Mouse (Mus musculus) cerebellum, adult (tissue): ENCODE measurements at regions not wholly inside any gene's neighbourhood (a gene's known extent, or its start where the extent isn't known, plus 50 kb on each side); places are given as distances from the start of the nearest gene placed in this dataset.
"Not testable (repeated sequence)": the region's sequence is repeated elsewhere in the genome, so short reads cannot be mapped to it uniquely, and the experiment has no call there.

ENCODE experiments used
- ATAC-seq: cut with Nextera tagmentation; 2 replicates; pipeline ENCODE4 v1.9.2; 2017; ENCODE audit warnings: mild to moderate bottlenecking, moderate library complexity, mixed read lengths; ENCODE audit not compliant: insufficient number of reproducible peaks, low FRiP score, low TSS enrichment

DNA sequence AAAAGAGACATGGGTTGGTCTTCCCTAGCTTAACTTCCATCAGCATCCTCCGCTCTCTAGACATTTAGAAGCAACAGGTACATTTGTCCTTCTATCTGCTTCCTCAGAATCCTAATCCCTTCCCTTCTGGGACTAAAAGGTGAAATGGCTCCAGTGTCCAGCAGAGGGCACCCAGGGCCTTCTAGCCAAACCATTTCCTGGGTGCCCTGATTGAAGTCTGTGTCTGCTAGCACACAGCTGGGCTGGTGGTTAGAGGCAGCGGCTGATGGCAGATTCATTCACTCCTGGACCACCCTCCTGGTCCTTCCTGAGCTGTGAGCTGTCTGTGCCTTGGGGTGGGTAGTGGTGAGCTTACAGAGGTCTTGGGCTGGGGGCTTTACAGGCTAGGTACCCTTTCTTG lies 76.5 kb upstream of the Col13a1 start:
- peak; percentile 47; the same call in 1 of the 2 replicates for ATAC-seq

GRCm38 (mm10) chr10:62049782-62050192 lies 70.9 kb upstream of the Col13a1 start:
- no peak for ATAC-seq

GRCm38 (mm10) chr10:62044408-62044807 lies 65.5 kb upstream of the Col13a1 start:
- no peak for ATAC-seq

- no peak for ATAC-seq
These were observed 61.0 kb upstream of the Col13a1 start for GRCm38 (mm10) chr10:62039915-62040314.

DNA sequence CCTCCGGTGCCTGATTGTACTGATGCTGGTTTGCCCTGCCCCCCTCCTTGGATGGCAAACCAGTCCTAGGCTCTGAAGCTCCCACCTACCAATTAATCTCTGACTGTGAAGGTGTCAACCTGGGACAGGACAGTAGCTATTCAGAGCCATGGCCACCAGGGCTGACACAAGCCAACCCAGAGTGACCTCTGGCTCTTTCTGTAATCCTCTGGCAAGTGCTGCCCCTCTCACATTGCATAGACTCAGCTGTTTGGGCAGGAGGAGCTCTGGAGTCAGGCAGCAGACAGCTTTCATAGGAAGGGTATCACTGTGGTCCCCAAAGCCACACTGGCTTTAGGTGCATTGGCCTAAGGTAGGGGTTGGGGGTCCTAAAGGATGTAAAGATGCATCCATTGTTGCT lies 59.7 kb upstream of the Col13a1 start:
- no peak for ATAC-seq

DNA sequence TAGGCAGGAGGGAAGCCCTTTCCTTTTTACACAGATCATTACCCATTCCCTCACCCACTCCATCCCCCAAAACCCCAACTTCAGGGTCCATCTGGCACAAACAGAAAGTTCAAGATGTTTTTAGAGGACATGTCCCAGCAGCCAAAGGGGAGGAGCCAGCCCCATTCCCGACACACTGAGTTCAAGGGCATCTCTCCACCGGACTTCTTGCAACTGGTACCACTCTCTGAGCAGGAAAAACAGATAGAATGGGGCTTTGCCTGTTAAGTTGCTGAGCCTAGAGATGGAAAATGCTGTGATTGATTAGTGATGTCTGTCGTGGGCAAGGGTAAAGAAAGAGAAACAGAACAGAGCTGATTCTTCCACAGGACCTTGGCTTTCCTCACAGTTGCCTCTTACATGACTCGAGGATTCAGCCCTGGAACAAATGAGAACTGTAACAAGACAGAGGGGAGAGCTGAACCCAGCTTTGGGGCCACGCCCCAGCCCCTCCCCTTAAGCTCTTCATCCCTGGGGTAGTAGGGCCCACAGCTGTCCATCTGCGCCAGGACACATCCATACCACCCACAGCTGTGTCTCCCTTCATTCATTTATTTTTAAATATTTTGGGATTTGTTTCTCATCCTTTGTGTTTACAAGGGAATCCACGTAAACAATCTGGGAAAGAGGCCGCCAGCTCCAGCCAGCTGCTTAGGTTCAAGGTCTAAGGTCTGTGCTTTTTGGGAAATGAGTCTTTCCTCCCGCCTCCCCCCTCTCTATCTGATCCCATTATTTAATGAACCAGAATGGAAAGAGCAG lies 58.7 kb upstream of the Col13a1 start:
- ATAC-seq, result no peak

DNA sequence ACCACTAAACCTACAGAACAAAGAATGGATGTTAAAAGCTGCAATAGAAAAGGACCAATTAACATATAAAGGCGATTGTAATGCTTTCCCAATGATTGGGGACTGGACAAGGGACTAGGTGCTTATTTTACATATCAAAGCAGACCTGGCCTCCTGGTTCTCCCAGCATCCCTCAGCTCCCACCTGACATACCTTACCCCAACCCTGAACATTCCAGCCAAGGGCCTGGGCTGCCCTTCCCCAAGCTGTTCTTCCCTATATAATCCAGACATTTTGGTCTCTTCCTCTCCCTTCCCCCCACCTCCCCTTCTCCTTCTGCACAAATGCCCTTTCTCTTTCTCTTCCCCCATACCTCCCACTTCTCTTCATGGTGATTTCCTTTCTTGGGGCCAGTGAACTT lies 57.9 kb upstream of the Col13a1 start:
- no peak for ATAC-seq

DNA sequence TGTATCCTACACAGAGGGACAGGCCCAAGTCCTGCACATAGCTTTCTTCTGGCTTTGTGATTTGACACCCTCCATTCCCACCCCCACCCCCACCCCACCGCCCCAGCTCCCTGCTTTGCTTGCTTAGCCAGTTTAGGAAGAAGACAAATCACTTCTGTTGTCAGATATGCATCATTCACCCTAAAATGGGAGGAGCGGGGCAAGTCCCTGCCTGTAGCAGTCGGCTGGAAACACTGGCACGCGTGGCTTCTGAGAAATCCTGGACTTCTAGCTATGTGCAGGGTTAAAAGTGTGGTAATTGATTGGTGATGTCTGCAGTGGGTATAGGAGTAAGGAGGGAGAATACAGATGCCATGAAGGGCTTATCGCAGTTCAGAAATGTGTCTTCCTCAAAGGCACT lies 55.4 kb upstream of the Col13a1 start:
- no peak for ATAC-seq

GRCm38 (mm10) chr10:62033748-62034147 lies 54.8 kb upstream of the Col13a1 start:
- 0 out of 2 replicates have a peak, but pooled peaks have one; percentile 26 for ATAC-seq

GRCm38 (mm10) chr10:62031986-62032385 lies 53.1 kb upstream of the Col13a1 start:
- not testable (repeated sequence) for ATAC-seq

- no peak for ATAC-seq
These were observed 50.4 kb upstream of the Col13a1 start for GRCm38 (mm10) chr10:62029271-62029670.
